Mouse (Mus musculus): ENCODE data around the gene Apoa4.

The Apoa4 gene

GRCm38 (mm10) chr9:46240526-46241153 is at the start of gene Apoa4:
Gene Apoa4 (plus strand): TSS chr9:46240696.
- no peak for DNase-seq (ENCODE audit: low spot score)

GRCm38 (mm10) chr9:46191234-46191633 is 49.3 kb upstream of the Apoa4 start:
- no peak for DNase-seq (ENCODE audit: low spot score)

GRCm38 (mm10) chr9:46191644-46192043 is 48.9 kb upstream of the Apoa4 start:
- no peak for DNase-seq (ENCODE audit: low spot score)

- DNase-seq (ENCODE audit: low spot score): no peak
Measured at GRCm38 (mm10) chr9:46192642-46193041, 47.9 kb upstream of the Apoa4 start.

DNA sequence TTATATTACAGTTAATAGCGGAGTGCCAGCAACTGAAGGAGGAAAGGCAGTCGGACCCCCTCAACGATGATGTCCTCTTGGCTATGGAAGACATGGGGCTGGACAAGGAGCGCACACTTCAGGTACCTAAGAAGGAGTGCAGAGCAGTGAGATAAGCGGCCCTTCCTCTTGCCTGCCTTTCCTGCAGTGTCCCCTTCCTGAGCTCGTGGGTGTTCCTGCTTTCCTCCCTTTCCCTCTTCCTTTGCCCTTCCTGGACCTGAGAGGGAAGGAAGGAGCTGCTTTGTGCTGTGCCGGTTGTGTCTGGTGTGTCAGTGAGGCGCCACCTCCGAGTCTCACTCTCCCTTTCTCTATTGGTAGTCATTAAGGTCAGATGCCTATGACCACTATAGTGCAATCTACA is 45.7 kb upstream of the Apoa4 start:
- DNase-seq (ENCODE audit: low spot score): no peak

GRCm38 (mm10) chr9:46196699-46197169 is 43.8 kb upstream of the Apoa4 start:
- DNase-seq (ENCODE audit: low spot score): no peak

DNA sequence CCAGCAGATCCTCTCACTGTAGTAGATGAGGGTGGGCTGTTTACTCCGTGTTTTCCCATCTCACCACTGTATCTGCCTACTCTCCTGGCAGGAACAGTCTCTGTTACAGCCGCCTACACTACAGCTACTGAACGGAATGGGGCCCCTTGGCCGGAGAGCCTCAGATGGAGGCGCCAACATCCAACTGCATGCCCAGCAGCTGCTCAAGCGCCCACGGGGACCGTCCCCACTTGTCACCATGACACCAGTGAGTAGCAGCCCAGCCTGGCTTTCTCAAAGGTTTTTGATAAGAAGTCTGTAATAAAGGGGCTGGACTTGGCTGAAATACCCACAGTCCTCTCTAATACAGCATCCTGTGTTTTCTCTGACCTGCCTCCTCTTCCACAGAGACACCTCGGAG is 42.0 kb upstream of the Apoa4 start:
- no peak for DNase-seq (ENCODE audit: low spot score)

- no peak for DNase-seq (ENCODE audit: low spot score)
Measured at GRCm38 (mm10) chr9:46198936-46199335, 41.6 kb upstream of the Apoa4 start.

- no peak for DNase-seq (ENCODE audit: low spot score)
Measured at GRCm38 (mm10) chr9:46199609-46200008, 40.9 kb upstream of the Apoa4 start.

- no peak for DNase-seq (ENCODE audit: low spot score)
Measured at GRCm38 (mm10) chr9:46206834-46207500, 33.5 kb upstream of the Apoa4 start.

DNA sequence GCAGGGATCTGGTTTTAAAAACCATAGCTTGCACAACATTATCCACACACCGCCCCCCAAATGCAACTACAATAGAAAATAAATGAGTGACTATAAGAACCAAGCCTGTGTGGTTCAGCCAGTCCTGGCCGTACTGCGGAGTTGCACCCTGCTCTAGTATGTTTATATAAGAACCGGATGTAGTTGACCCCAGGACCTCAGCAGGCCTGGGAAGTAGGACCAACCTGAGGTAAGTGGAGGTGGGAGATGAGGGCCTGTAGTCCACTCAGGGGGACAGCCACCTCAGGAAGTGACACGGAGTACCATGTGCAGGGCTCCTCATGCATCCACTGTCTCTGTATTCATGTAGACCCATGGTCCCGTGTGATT is 33.0 kb upstream of the Apoa4 start:
- no peak for DNase-seq (ENCODE audit: low spot score)

DNA sequence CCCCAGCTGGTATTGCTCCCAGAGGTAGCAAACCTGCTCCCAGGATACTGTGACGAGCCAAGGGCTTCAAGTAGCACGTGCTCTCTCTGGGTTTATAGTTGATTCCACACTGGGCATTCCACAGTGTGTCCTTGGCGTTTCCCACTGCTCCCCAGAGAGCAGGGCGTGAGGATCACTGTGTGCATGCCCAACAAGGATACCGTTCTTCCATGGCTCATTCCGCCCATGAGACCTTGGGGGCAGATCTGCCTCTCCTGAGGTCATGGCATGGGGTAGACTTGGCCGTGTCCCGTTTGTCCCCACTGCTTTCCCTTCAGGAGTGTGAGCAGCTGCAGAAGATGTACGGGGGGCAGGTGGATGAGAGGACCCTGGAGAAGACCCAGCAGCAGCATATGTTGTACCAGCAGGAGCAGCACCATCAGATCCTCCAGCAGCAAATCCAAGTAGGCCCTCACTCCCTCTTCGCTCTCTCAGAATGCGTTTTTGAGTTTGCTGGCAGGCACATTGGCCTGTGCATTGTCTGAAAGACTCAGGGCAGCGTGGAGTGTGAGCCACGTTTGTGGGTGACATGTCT is 32.0 kb upstream of the Apoa4 start:
- DNase-seq (ENCODE audit: low spot score): no peak

- no peak for DNase-seq (ENCODE audit: low spot score)
Measured at GRCm38 (mm10) chr9:46210473-46210872, 30.0 kb upstream of the Apoa4 start.

- DNase-seq (ENCODE audit: low spot score): no peak
Measured at GRCm38 (mm10) chr9:46214276-46214675, 26.2 kb upstream of the Apoa4 start.

- DNase-seq (ENCODE audit: low spot score): no peak
Measured at GRCm38 (mm10) chr9:46214946-46215337, 25.6 kb upstream of the Apoa4 start.

- DNase-seq (ENCODE audit: low spot score): peak; percentile 26
Measured at GRCm38 (mm10) chr9:46215338-46216322, 24.9 kb upstream of the Apoa4 start.

GRCm38 (mm10) chr9:46216744-46217470 is 23.6 kb upstream of the Apoa4 start:
- DNase-seq (ENCODE audit: low spot score): no peak

- DNase-seq (ENCODE audit: low spot score): no peak
Measured at GRCm38 (mm10) chr9:46218176-46218575, 22.3 kb upstream of the Apoa4 start.

- DNase-seq (ENCODE audit: low spot score): no peak
Measured at GRCm38 (mm10) chr9:46223090-46223489, 17.4 kb upstream of the Apoa4 start.

DNA sequence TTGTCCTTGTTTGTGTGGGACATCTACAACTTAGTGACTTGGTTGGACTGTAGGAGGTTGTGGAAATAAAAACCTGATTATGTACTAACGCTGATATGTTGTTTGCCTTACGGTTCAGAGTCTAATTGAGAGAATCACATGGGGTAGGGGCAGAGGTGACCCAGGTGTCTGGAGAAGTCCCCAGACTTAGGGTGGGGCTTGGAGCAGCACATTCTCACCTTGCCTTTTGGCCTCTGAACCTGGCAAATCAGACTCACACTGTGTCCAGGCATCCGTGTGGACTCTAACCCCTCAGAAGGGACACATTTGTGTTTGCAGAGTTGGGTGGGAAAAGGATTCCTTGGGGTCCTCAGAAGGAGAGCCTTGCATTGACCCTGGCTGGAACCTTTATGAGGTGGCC is 16.4 kb upstream of the Apoa4 start:
- DNase-seq (ENCODE audit: low spot score): no peak

- DNase-seq (ENCODE audit: low spot score): no peak
Measured at GRCm38 (mm10) chr9:46224945-46225660, 15.4 kb upstream of the Apoa4 start.
